Mouse (Mus musculus) embryonic facial prominence, embryonic 15.5 days (tissue): ENCODE measurements around the gene Prss41. TPM values are rescaled to one million over a fixed set of nuclear protein-coding genes. Genes with fewer than 3 reads are reported as not detected.

Experiments
- ATAC-seq: fragments of 200-750 bp; cut with Nextera tagmentation; 2 replicates; pipeline ENCODE4 v1.8.0; 2017; ENCODE audit warnings: low read depth, moderate TSS enrichment; ENCODE audit not compliant: insufficient number of reproducible peaks, low FRiP score, low TSS enrichment
- H3K27ac ChIP-seq: fragments of 300-500 bp; sonication (generic); replicated peaks from 2 replicates; pipeline ENCODE4 v1.5.1; 2015; ENCODE audit warnings: mild to moderate bottlenecking, inconsistent platforms
- H3K27me3 ChIP-seq: fragments of 300-500 bp; sonication (generic); 2 replicates; pipeline ENCODE4 v1.6.1; 2015; ENCODE audit warnings: inconsistent platforms
- H3K36me3 ChIP-seq: fragments of 300-500 bp; sonication (generic); 2 replicates; pipeline ENCODE4 v1.6.1; 2015; ENCODE audit warnings: mild to moderate bottlenecking, inconsistent platforms
- H3K4me1 ChIP-seq: fragments of 300-500 bp; sonication (generic); 2 replicates; pipeline ENCODE4 v1.6.1; 2015; ENCODE audit warnings: inconsistent platforms
- H3K4me2 ChIP-seq: fragments of 300-500 bp; sonication (generic); replicated peaks from 2 replicates; pipeline ENCODE4 v1.6.1; 2015; ENCODE audit warnings: mild to moderate bottlenecking, inconsistent platforms
- H3K4me3 ChIP-seq: fragments of 300-500 bp; sonication (generic); replicated peaks from 2 replicates; pipeline ENCODE4 v1.5.1; 2015; ENCODE audit warnings: mild to moderate bottlenecking, inconsistent platforms
- H3K9ac ChIP-seq: fragments of 300-500 bp; sonication (generic); 2 replicates; pipeline ENCODE4 v1.6.1; 2015; ENCODE audit warnings: inconsistent platforms
- H3K9me3 ChIP-seq: fragments of 300-500 bp; sonication (generic); replicated peaks from 2 replicates; pipeline ENCODE4 v1.6.1; 2016; ENCODE audit warnings: inconsistent platforms
- WGBS: fragments of 180-500 bp; shearing (Covaris S2); methylation state at CpG from one replicate; pipeline ENCODE4 v1.1.7; 2015; 5-methylcytosine and 5-hydroxymethylcytosine counted together
- microRNA-seq: library from miRNA; unstranded; fragments of <30 nt; microRNA quantifications from one replicate; pipeline ENCODE4, GENCODE M21; 2016; ENCODE audit warnings: borderline number of aligned reads
- polyA plus RNA-seq: library from polyadenylated mRNA; unstranded; fragments of >200 nt; fragmentation: Nextera tagmentation; extraction: Ambion mirVana; gene quantifications from 2 replicates; pipeline ENCODE4 v1.2.1, GENCODE M21; 2015

The Prss41 gene
- polyA plus RNA-seq, 1 experiment from 2014 or later, result 2.0 TPM

DNA sequence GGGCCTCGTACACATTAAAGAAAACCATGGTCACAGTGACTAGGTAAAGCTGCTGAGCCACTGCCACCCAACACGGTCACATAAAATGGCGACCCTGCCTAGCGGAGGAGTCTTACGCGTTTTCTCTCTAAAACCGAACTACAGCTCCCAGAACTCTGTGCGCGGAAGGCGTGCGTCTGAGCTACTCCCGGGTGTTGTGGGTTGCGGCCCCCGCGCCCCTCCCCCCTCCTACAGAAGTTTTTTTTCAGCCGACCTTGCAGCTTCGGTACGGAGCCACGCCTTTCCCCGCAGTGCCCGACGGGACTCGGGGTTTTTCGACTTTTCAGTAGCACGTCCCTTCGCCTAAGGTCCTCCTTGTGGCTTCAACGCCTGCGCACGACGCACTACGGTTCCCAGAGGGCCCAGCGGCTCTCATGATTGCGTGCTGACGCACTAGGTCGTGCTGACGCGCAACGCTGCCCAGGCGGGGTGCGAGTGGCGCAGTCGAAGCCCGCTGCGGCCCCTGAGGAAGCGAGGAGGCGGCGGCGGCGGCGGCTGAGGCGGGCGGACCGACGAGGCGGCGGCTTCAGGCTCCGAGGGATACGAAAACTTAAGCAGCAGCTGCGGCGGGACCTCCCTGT lies 41.1 kb downstream of the Prss41 start:
- Histone ChIP-seq H3K4me3 (peak overlapping the region; percentile 97), H3K4me1 (peaks cover 31% of the 10 kb centered on the region), H3K27ac (peak overlapping the region; percentile 97), H3K4me2 (peak overlapping the region; percentile 72), H3K27me3 (no peaks in the 10 kb centered on the region), H3K36me3 (peaks cover 7% of the 10 kb centered on the region), H3K9ac (peak overlapping the region; percentile 97), H3K9me3 (no peaks in the 10 kb centered on the region)
- peak; percentile 99 for ATAC-seq
- under 1% methylated on average over 60 of the region's 60 CpGs for WGBS

DNA sequence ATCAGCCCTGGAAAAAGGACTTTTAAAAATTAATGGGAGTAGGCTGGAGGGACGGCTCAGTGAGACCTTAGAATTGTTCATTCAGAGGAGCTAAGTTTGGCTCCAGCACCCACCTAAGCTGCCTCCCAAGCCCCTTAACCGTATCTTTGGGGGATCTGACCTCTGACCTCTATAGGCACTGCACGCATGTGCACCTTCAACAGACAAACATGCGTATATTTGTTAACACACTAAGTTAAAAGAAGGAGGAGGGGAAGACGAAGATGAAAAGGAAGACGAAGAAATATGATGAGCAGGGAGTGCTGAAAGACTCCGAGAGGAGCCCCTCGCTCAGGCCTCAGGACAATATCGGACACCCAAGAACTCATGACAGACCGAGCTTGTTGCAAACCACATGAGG lies 42.3 kb downstream of the Prss41 start:
- H3K4me3 ChIP-seq, result no peak overlapping the region
- no peak overlapping the region for H3K27ac ChIP-seq
- no peak overlapping the region for H3K4me2 ChIP-seq
- H3K9me3 ChIP-seq, result no peaks in the 10 kb centered on the region
- no peak for ATAC-seq
- no peaks in the 10 kb centered on the region for H3K27me3 ChIP-seq
- H3K4me1 ChIP-seq, result peaks cover 22% of the 10 kb centered on the region
- WGBS, result 88% methylated on average over 10 of the region's 10 CpGs
- H3K36me3 ChIP-seq, result no peaks in the 10 kb centered on the region
- H3K9ac ChIP-seq, result no peak overlapping the region

DNA sequence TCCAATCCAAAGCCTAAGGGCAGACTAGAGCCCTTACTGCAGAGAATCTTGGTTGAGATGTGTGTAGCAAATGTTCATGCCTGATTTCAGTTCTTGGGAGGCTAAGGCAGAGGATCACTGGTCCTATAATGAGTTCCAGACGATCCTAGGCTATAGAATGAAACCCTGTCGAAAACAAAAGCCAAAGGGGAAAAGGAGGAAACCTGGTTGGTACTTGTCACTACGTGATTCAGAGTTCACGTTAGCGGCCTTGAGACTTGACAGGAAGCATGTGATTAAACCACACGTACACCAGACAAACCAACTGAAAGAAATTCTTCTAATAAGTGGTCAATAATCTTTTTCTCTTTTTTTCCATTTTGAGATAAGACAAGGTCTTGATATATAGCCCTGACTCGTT lies 46.7 kb downstream of the Prss41 start:
- ATAC-seq, result no peak
- Histone ChIP-seq H3K4me1 (0 out of 2 replicates have a peak, but pooled peaks cover under 1% of the 10 kb centered on the region), H3K27me3 (no peaks in the 10 kb centered on the region), H3K4me2 (no peak overlapping the region), H3K9ac (no peak overlapping the region), H3K9me3 (no peaks in the 10 kb centered on the region), H3K4me3 (no peak overlapping the region), H3K36me3 (no peaks in the 10 kb centered on the region), H3K27ac (no peak overlapping the region)
- WGBS, result 26% methylated on average over 7 of the region's 7 CpGs

DNA sequence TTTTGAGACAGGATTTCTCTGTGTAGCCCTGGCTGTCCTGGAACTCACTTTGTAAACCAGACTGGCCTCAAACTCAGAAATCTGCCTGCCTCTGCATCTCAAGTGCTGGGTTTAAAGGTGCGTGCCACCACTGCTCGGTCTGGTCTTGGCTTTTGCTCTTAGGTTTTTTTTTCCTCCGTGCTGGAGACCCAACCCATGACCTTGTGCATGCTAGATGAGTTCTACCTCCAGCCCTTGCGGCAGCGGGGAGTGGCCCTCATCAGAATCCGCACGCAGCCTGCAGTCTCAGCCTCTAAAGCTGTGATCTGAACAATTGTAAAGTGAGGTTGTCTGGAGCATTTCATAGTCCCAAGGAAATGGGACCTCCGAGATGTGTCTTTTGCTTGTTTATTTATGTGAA lies 48.6 kb downstream of the Prss41 start:
- Histone ChIP-seq H3K4me1 (peaks cover 6% of the 10 kb centered on the region), H3K36me3 (no peaks in the 10 kb centered on the region), H3K4me2 (no peak overlapping the region), H3K4me3 (no peak overlapping the region), H3K9ac (no peak overlapping the region), H3K27me3 (no peaks in the 10 kb centered on the region), H3K9me3 (no peaks in the 10 kb centered on the region), H3K27ac (no peak overlapping the region)
- WGBS, result 95% methylated on average over 8 of the region's 8 CpGs
- no peak for ATAC-seq

DNA sequence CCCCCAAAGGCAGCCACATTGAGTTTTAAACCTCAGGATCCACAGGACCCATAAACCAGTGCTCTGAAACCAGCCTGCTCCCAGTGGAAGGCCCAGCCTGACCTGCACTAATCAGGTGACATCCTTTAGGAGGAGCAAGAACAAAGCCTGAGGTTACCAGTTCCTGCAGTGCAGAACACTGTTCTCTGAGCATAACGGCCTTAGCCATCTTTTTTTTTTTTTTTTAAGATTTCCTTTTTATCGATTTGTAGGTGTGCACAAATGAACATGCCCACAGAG lies 53.0 kb downstream of the Prss41 start:
- Histone ChIP-seq H3K4me3 (peak overlapping the region; percentile 55), H3K4me2 (peak overlapping the region; percentile 76), H3K27ac (peak overlapping the region; percentile 86; the same call in 1 of the 2 replicates), H3K9me3 (no peaks in the 10 kb centered on the region), H3K4me1 (peaks cover 18% of the 10 kb centered on the region), H3K9ac (no peak overlapping the region), H3K36me3 (no peaks in the 10 kb centered on the region), H3K27me3 (no peaks in the 10 kb centered on the region)
- ATAC-seq, result no peak
- WGBS, result 36% methylated on average over 2 of the region's 2 CpGs

DNA sequence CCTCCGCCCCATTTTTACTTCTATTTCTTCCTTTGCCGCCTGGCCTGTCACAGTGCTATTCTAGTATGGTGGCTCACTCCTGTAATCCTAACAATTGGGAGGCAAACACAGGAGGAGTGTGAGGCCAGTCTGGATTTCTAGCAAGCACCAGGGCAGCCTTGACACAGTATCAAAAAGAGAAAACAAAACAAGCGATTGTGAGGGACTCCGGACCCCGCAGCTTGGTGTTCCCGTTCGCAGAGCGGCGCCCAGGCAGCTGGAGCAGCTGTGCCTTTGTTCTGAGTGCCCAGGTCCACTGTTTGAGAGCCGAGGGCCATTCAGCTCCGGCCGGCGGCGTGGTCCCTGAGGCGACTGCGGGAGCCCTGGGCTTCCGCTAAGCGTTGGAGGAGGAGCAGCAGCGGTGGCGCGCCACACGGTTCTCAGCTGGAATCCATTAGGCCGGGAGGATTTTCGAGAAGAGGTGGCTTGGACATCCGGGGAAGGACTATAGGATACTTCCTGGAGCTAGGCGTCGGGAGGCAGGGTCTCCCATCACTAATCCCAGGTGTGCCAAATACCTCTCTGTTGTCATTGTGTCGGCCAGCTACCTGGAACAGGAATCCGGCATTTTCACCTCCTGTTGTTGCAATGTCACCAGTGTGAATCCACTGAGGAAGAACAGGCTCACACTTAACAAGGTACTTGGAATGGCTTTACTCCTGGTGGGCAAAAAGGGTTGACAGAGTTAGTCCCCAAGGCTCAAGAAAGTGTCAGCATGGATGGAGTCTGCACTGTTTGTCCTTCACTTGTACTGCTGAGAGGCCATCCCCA lies 53.5 kb downstream of the Prss41 start, which contains the start of gene Srrm2:
Gene Srrm2 (plus strand): TSS at position 264 of the 810 bp plus-strand sequence.
- ATAC-seq, result peak; percentile 58
- peak within 1 kb of the TSS; percentile 55 for H3K4me3 ChIP-seq
- peaks cover 22% of the 10 kb centered on the region for H3K4me1 ChIP-seq
- WGBS, result 2% methylated on average over 29 of the region's 29 CpGs
- peak within 1 kb of the TSS; percentile 74 for H3K9ac ChIP-seq
- no peaks in the 10 kb centered on the region for H3K36me3 ChIP-seq
- no peaks in the 10 kb centered on the region for H3K27me3 ChIP-seq
- H3K9me3 ChIP-seq, result no peaks in the 10 kb centered on the region
- peak within 1 kb of the TSS; percentile 76 for H3K4me2 ChIP-seq
- H3K27ac ChIP-seq, result peak within 1 kb of the TSS; percentile 86

DNA sequence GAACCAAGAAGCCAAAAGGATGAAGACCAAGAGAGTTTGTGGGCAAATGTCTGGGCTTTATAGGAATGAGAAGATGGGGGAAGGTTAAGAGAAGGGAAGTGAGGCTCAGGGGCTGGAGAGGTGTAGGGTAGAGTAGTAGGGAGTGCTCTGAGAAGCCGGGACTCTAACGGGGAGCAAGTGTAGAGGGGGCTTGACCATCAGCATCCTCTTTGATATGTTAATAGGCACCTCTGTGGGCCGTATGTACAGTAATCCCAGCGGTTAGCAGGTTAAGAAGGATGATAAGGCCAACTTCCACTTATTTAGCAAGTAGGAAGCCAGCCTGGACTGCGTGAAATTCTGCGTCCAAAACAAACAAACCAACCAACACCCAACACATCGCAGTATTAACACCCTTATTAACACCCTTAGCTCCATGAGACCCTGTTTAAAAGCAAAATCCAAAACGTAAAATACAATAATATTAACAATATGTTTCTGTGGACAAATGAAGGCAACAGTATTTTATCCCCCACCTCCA lies 54.2 kb downstream of the Prss41 start:
- ATAC-seq, result no peak
- peaks cover 25% of the 10 kb centered on the region for H3K4me1 ChIP-seq
- H3K27me3 ChIP-seq, result no peaks in the 10 kb centered on the region
- peak overlapping the region; percentile 76 for H3K4me2 ChIP-seq
- no peaks in the 10 kb centered on the region for H3K9me3 ChIP-seq
- H3K9ac ChIP-seq, result peak overlapping the region; percentile 74; the same call in 1 of the 2 replicates
- H3K36me3 ChIP-seq, result no peaks in the 10 kb centered on the region
- H3K27ac ChIP-seq, result peak overlapping the region; percentile 86; the same call in 1 of the 2 replicates
- WGBS, result 19% methylated on average over 8 of the region's 8 CpGs
- peak overlapping the region; percentile 55 for H3K4me3 ChIP-seq

DNA sequence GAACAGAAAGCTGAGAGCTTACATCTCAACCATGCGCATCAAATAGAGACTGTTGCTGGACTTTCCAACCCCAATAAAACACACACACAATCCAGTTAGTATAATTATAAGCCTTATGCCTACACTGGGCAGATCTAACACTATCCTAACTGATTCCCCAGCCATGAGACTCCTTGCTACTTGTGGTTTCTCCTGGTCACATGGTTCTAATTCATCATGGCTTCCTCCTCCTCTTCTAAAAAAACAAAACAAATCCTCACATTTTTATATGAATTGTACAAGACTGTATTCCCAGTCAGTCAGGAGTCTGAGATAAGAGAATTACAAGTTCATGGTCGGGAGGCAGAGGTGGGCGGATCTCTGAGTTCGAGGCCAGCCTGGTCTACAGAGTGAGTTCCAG lies 55.0 kb downstream of the Prss41 start:
- no peak overlapping the region for H3K27ac ChIP-seq
- no peak overlapping the region for H3K4me3 ChIP-seq
- H3K9me3 ChIP-seq, result no peaks in the 10 kb centered on the region
- 86% methylated on average over 4 of the region's 4 CpGs for WGBS
- no peak overlapping the region for H3K9ac ChIP-seq
- H3K4me2 ChIP-seq, result no peak overlapping the region
- ATAC-seq, result no peak
- H3K36me3 ChIP-seq, result no peaks in the 10 kb centered on the region
- no peaks in the 10 kb centered on the region for H3K27me3 ChIP-seq
- H3K4me1 ChIP-seq, result peaks cover 25% of the 10 kb centered on the region

Small RNA genes lying within 50 kb of the gene (microRNA-seq; reads per million reads assigned to microRNA genes)
- 1.2 reads per million for gene Mir5125

Other genes with a start within 250 kb of the Prss41 start
- 13.4 and 14.1 TPM in 2 replicates for gene Zfp13, start 244.7 kb downstream of the Prss41 start, polyA plus RNA-seq
- 0.08 and 0.14 TPM in 2 replicates for gene Zscan10, start 243.3 kb downstream of the Prss41 start, polyA plus RNA-seq
- 0.76 and 0.81 TPM in 2 replicates for gene Mmp25, start 198.9 kb downstream of the Prss41 start, polyA plus RNA-seq
- 15.8 and 17.0 TPM in 2 replicates for gene Bicdl2, start 183.7 kb downstream of the Prss41 start, polyA plus RNA-seq
- gene Hcfc1r1, start 170.6 kb downstream of the Prss41 start, polyA plus RNA-seq, result 95.7 and 102 TPM in 2 replicates
- 42.2 and 42.9 TPM in 2 replicates for gene Thoc6, start 170.3 kb downstream of the Prss41 start, polyA plus RNA-seq
- gene Tnfrsf12a, start 166.7 kb downstream of the Prss41 start, polyA plus RNA-seq, result 29.5 and 33.2 TPM in 2 replicates
- 19.8 and 20.2 TPM in 2 replicates for gene Cldn6, start 164.9 kb downstream of the Prss41 start, polyA plus RNA-seq
- 13.8 and 18.3 TPM in 2 replicates for gene Cldn9, start 160.1 kb downstream of the Prss41 start, polyA plus RNA-seq
- 1.0 and 1.1 TPM in 2 replicates for gene 1520401A03Rik, start 121.4 kb downstream of the Prss41 start, polyA plus RNA-seq
- gene Pkmyt1, start 117.8 kb downstream of the Prss41 start, polyA plus RNA-seq, result 49.6 and 55.8 TPM in 2 replicates
- gene Paqr4, start 103.3 kb downstream of the Prss41 start, polyA plus RNA-seq, result 20.9 and 27.2 TPM in 2 replicates
- 36.8 and 38.2 TPM in 2 replicates for gene Kremen2, start 98.3 kb downstream of the Prss41 start, polyA plus RNA-seq
- gene Flywch1, start 72.6 kb downstream of the Prss41 start, polyA plus RNA-seq, result 71.9 and 72.1 TPM in 2 replicates
- gene Flywch2, start 58.1 kb downstream of the Prss41 start, polyA plus RNA-seq, result 38.3 and 44.0 TPM in 2 replicates
- gene Srrm2, start 53.6 kb downstream of the Prss41 start, polyA plus RNA-seq, result 489 and 525 TPM in 2 replicates
- gene Elob, start 15.0 kb downstream of the Prss41 start, polyA plus RNA-seq, result 1,038 and 1,104 TPM in 2 replicates
- gene Prss33, start 8.1 kb downstream of the Prss41 start, polyA plus RNA-seq, result 0.49 and 0.85 TPM in 2 replicates
- gene Prss32, start 317 bp downstream of the Prss41 start, polyA plus RNA-seq, result 0.12 TPM in 1 of 2 replicates, not detected in the other
- not detected in 2 replicates for gene Prss21, start 23.9 kb upstream of the Prss41 start, polyA plus RNA-seq
- 3.1 TPM in 1 of 2 replicates, not detected in the other for gene Dcpp1, start 36.7 kb upstream of the Prss41 start, polyA plus RNA-seq
- gene Dcpp2, start 36.7 kb upstream of the Prss41 start, polyA plus RNA-seq, result not detected in 2 replicates
- 1.0 and 6.6 TPM in 2 replicates for gene Dcpp3, start 73.3 kb upstream of the Prss41 start, polyA plus RNA-seq
- gene Sbp, start 97.5 kb upstream of the Prss41 start, polyA plus RNA-seq, result not detected in 2 replicates
- not detected in 2 replicates for gene Sbpl, start 111.1 kb upstream of the Prss41 start, polyA plus RNA-seq
- 0.18 TPM in 1 of 2 replicates, not detected in the other for gene Prss30, start 136.4 kb upstream of the Prss41 start, polyA plus RNA-seq
- 3.2 and 3.4 TPM in 2 replicates for gene Prss22, start 153.9 kb upstream of the Prss41 start, polyA plus RNA-seq
- 4.6 and 4.9 TPM in 2 replicates for gene Prss27, start 194.0 kb upstream of the Prss41 start, polyA plus RNA-seq
- 62.1 and 64.5 TPM in 2 replicates for gene Kctd5, start 229.3 kb upstream of the Prss41 start, polyA plus RNA-seq